Mouse (Mus musculus) T-helper 1 cell (primary cell): ENCODE measurements around the gene Pm20d2.

Experiments used
- in situ Hi-C: fragments of 300-600 bp; cut with MboI, MseI; formaldehyde crosslinking; loops from one replicate; pipeline ENCODE4 v1.15.1; 2025; ENCODE audit warnings: high pct_unique_total_duplicates

Pm20d2 gene

DNA sequence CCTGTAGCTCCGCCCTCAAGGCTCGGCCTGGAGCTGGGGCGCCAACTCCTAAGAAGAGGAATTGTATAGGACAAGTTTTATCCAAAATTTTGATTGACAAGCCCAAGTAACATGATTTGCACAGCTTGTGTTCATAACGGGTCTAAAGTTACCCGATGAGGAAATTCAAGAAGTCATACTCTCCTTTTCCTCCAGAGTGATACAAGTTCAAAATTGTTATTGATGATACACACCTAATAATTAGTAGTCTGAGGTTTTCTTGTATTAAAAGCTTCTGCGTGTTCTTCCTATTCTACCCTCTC, at the start of gene Pm20d2:
Gene Pm20d2 (minus strand): TSS at position 3 of the 302 bp plus-strand sequence.
- in situ Hi-C loops: no loop called here

DNA sequence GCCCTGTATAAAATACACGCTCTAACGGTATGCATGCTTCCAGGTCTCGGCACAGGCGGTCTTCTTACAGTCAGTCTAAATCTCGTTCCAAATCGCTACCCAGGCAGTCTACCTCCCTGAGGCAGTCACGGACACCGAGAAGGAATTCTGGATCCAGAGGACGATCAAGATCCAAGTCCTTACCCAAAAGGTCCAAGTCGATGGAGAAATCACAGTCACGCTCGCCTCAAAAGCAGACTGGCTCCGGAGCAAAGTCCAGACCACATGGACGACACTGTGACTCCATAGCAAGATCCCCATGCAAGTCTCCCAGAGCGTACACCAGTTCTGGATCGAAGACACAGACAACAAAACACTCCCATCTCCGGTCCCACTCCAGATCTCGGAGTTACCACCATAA, 41.3 kb upstream of the Pm20d2 start:
- in situ Hi-C loops: no loop called here

DNA sequence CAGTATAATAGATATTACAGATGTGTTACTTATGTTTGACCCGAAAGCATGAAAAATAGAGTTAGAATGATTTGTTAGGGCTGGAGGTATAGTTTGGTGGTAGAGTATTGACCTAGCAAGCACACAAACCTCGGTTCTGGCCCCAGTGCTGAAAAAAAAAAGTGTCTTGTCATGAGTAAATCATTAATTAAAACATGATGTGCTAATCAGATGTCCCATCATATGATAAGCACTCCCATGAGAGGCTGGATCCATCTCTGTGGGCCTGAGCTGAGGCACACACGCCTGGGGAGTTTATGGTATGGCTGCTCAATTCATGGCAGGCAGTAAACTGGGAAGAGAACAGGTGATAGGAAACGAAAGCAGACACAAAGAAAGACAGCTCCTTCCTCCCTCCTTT, 40.1 kb upstream of the Pm20d2 start:
- in situ Hi-C loops: loop anchor here (10.0 kb wide), 1 partner anchor 1495 kb away; no protein-coding TSS in a partner anchor

DNA sequence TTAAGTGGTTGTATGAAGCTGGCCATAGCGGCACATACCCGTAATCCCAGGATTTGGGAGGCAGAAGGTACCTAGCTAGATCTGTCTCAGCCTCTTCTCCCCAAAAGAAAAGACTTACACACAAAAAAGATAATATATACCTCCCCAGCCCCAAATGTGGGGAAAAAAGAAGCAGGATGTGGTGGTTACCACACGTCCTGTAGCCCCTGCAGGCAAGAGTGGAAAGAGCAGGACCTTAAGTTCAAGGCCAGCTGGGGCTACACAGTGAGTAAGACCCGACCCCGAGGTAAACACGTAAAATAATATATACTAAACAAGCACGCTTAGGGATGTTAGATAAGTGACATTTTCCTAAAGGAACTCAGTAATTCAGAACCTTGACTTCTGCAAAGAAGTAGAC, 37.6 kb upstream of the Pm20d2 start:
- in situ Hi-C loops: loop anchor here (10.0 kb wide), 1 partner anchor 1498 kb away; no protein-coding TSS in a partner anchor

GRCm38 (mm10) chr4:33224003-33224675, 34.6 kb upstream of the Pm20d2 start:
- in situ Hi-C loops: loop anchor here (10.0 kb wide), 1 partner anchor 1501 kb away; no protein-coding TSS in a partner anchor

GRCm38 (mm10) chr4:33221847-33222246, 32.3 kb upstream of the Pm20d2 start:
- in situ Hi-C loops: loop anchor here (10.0 kb wide), 1 partner anchor 1503 kb away; no protein-coding TSS in a partner anchor

DNA sequence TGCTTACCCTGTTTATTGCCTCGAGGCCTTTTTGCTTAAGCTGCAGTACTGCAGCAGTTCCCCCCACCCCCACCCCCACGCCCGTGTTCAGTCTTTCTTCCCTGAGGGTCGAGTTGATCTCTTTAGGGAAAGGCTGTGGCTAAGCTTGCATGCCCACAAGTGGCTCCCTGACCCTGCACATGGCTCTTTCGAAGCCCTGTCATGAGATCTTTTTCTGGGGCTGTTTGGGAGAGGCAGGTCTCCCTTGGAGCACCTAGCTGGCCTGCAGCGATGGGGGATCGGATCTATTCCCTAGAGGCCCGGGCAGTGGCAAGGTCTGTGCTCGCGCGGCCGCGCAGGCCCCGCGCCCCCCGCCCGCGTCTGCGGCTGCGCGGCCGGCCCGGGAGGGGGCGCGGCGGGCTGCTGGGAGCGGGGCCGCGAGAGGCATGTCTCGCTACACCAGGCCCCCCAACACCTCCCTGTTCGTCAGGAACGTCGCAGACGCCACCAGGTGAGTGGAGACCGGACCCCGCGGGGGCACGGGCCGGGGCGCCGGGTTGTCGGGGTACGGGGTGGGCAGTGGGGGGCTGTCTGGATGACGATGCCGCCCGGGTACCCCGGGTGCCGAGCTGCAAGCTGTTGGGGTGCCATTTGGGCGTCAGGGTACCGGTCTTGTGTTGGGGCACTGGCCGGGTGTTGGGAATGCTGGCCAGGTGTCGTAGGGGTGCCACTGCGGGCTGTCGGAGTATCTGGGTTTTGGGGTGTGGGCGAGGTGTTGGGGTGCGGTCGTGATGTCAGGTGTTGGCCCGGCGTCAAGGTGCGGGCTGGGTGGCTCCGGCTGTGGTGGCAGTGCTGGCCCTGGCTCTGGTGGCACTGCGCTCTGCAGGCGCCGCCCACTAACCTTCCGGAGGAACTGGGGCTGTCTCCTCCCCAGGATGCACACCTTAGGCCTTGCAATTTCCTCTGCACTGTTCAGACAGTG, 19.6 kb upstream of the Pm20d2 start, which contains the start of gene Srsf12:
Gene Srsf12 (plus strand): TSS at position 111 of the 961 bp plus-strand sequence.
- in situ Hi-C loops: no loop called here

- in situ Hi-C loops: no loop called here
Measured at GRCm38 (mm10) chr4:33207551-33207950, 18.0 kb upstream of the Pm20d2 start.

DNA sequence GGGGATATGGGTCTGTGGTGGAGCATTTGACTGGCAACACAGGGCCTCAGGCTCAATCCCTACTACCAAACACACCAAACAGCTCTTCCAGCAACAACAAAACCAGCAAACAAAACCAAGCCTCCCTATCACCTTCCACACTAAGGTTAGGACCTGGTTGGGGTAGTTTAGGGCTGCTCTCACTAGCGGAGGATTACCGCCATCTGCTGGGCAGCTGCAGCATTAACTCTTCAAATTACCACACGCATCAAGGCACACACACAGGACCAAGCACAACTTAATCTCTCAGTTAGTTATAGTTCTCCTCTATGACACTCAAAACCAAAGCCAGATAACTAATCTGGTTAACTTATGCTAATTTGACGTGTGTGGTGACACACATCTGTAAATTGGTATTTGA, 15.1 kb upstream of the Pm20d2 start:
- in situ Hi-C loops: loop anchor here (5.0 kb wide), 1 partner anchor 93 kb away; no protein-coding TSS in a partner anchor

DNA sequence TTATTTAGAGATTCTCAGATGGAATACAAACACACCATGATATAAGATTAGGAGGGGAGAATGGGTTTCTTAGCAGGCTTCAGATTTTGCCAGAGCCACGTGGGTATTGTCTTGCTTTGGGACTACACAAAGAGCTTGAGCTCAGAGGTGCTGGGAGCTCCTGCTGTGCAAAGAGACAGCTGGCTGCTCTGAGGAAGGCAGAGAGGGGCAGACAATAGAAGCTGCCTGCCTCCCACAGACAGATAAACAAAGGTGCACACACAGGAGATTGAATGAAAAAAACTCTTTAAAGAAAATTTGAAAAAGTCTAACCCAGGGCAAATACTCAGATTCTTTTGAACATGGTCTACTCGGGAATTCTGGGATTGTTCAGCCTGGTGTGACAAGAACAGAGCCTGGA, 8.6 kb upstream of the Pm20d2 start:
- in situ Hi-C loops: no loop called here

DNA sequence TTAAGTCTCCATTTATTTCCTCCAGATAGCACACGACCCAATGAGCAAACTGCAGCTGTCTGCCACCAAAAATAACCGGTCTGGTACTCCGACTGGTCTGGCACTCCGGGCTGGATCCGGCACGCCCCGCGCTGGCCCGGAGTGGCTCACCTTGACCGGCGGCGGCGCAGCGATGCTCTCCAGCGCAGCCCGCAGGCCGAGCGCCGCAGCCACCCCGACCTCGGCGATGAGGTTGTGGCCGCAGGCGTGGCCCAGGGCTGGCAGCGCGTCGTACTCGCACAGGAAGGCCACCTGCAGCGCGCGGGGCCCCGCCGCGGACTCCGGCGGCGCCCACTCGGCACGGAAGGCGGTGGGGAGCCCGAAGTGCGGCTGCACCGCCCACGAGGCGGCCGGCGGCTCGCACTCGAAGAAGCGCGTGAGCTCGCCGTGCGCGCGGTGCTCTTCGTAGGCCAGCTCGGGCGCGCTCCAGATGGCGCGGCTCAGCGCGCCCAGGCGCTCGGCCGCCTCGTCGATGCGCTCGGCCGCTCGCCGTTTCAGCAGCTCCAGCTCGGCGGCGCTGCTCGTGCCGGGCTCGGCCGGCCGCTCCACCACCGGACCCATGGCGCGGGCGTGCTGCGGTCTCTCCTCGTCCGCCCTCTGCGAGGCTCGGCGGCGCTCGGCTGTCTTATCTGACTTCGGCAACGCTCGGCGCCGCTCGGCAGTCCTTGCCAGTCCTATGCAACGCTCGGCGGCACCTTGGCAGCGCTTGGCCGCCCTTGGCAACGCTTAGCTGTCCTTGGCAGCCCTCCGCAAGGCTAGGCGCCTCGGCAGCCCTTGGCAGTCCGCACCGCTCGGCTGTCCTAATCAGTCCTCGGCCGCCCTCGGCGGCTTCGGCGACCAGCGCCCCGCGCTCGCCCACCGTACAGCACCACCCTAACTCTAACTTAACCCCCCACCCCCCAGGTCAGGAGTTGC, 479 bp downstream of the Pm20d2 start:
- in situ Hi-C loops: no loop called here

- in situ Hi-C loops: no loop called here
Measured at GRCm38 (mm10) chr4:33188164-33188563, 1.4 kb downstream of the Pm20d2 start.

- in situ Hi-C loops: no loop called here
Measured at GRCm38 (mm10) chr4:33183477-33183876, 6.1 kb downstream of the Pm20d2 start.

DNA sequence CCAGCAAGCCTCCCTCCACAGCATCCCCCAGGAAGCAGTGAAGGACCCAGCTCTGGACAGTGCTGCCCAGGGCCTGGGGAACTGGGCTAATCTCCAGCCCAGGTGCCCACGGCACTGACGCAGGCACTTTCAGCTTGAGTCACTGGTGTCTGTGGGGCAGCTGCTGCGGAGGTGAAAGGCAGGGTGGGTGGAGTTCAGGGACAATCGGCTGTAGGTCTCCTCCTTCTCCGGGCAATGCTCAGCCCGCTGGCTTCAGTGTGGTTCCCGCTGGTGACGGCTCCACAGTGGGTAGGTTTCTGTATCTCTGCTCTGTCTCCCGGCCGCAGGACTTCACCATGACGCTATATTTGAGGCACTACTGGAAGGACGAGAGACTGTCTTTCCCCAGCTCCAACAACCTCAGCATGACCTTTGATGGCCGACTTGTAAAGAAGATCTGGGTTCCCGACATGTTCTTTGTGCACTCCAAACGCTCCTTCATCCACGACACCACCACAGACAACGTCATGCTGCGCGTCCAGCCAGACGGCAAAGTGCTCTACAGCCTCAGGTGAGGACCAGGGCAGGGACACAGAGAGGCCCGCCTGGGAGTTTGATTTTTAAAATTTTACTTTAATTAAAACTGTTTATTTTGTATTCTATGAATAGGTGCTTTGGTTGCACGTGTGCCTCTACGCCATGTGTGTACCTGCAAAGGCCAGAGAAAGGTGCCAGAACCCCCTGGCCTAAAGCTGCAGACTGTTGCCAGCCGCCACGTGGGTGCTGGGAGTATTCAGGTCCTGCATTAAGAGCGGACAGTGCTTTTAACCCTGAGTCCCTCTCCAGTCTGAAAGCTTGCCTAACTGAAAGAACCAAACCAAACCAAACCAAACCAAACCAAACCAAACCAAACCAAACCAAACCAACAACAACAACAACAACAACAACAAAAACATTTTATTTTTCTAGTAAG, 37.2 kb downstream of the Pm20d2 start:
- in situ Hi-C loops: no loop called here

- in situ Hi-C loops: loop anchor here (5.0 to 10.0 kb wide), 2 partner anchors 136 to 158 kb away; no protein-coding TSS in a partner anchor
Measured at GRCm38 (mm10) chr4:33149150-33149549, 40.4 kb downstream of the Pm20d2 start.

GRCm38 (mm10) chr4:33147825-33148224, 41.7 kb downstream of the Pm20d2 start:
- in situ Hi-C loops: loop anchor here (5.0 to 10.0 kb wide), 2 partner anchors 137 to 159 kb away; no protein-coding TSS in a partner anchor

DNA sequence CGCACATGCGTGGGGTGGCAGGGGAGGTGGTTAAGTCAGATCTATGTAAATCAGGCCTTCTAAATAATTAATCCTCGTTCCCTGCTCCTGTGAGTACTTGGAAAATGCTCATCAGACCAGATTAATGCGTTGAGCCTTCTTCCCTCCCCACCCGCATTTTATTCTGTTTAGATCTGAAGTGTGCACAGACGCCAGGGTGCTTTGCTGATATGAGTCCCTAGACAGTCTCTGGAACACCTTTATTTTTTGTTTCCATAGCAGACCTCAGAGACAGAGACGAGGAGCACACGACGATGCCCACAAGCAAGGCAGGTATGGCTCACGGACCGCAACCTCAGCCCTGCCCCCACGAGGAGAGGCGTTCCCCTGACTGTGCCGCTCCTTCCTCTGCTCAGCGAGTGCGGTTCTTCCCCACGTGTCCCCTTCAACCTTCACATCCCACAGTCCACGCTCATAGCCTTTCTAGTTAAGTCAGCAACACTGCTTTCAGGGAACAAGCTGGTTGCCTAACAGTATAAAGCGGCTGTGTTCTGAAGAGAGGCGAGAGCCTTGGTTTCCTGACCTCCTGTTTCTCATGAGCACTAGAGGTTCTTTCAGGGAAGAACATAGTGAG, 42.8 kb downstream of the Pm20d2 start:
- in situ Hi-C loops: loop anchor here (5.0 to 10.0 kb wide), 2 partner anchors 138 to 161 kb away; no protein-coding TSS in a partner anchor

DNA sequence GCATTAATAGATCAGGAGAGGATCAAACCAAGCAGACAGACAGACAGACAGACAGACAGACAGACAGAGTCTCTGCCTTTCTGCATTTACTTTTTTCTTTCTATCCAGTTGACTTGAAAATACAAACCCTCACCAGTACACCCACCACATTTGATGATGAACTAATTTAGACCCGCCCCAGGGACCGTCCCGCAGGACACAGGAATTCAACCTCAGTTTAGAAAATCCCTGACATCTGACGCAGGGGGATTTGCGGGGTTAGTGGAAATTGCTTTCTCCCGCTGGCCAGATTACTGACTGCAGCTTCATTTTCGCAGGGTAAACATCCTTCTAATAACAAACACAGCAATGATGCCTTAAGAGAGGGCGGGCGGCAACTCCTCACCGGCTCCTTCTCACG, 57.3 kb downstream of the Pm20d2 start, which contains the start of gene Gabrr1:
Gene Gabrr1 (plus strand): TSS at position 301 of the 400 bp plus-strand sequence.
- in situ Hi-C loops: no loop called here

- in situ Hi-C loops: loop anchor here (10.0 kb wide), 1 partner anchor 169 kb away; the partner anchor contains the start of gene Pnrc1
Measured at GRCm38 (mm10) chr4:33125409-33126084, 64.0 kb downstream of the Pm20d2 start.
